Mouse (Mus musculus) cerebellum, postnatal 4 days (tissue): ENCODE results near the gene Slc36a3.
"Not testable (repeated sequence)": the region's sequence is repeated elsewhere in the genome, so short reads cannot be mapped to it uniquely, and the experiment has no call there.

Experiments used
- DNase-seq, 2 experiments: peaks; one replicate each; pipeline ENCODE4 v3.0.0; 2022; ENCODE audit warnings: low spot score in 2 of 2, mixed read lengths in 1 of 2

The Slc36a3 gene

DNA sequence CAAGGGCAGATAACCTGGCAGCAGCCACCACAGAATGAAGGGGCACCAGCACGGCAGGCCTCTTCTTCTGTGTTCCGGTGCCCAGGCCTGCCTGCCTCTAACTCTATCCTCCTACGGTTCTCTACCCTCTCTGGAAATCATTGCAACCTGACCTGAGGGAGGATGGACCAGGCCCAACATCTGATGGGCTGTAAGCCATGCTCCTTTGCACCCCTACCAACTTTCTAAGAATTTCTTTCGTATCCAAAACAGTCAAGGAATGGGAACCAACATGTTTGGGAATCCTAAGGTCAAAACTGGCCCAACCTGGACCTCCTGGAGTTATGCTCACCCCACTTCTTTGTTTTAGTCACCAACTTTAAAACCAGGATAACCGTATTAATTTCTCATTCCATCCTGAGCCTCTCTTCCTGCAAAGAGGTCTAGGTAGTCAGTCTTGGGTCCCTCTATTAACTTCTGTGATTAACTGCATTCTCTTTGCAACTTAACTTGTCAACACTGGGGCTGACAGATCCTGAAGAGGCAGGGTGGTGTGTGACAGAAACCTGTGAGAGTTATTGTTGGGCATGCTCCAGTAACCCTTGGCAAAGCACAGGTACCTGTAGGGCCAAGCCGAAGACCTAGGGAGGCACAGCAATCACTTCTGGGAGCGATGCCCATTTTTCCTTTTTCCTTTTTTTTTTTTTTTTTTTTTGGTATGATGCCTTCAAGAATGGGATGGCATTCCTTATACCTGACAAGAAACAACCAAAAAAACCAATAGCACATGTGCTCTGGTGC, 41.8 kb downstream of the Slc36a3 start:
- no peak for DNase-seq

- no peak for DNase-seq
Measured at GRCm38 (mm10) chr11:55106636-55107035, 44.9 kb downstream of the Slc36a3 start.

DNA sequence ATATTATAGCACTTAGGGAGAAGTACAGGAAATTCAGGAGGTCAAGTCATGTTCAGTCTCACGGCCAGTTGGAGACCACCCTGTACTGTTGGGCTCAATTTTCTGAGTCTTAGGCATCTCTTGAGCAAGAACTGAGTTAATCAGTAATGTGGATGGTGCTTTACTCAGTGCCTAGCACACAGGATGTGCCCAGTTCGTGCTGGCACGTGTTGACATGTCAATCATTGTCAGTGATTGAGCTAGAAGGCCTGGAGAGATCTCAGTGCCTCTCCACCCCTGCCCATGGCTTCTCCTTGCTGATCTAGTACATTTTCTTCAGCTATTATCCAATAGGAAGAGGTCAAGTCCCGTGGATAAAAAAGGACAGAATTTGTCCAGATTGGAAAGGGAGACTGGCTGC, 46.1 kb downstream of the Slc36a3 start:
- no peak for DNase-seq

DNA sequence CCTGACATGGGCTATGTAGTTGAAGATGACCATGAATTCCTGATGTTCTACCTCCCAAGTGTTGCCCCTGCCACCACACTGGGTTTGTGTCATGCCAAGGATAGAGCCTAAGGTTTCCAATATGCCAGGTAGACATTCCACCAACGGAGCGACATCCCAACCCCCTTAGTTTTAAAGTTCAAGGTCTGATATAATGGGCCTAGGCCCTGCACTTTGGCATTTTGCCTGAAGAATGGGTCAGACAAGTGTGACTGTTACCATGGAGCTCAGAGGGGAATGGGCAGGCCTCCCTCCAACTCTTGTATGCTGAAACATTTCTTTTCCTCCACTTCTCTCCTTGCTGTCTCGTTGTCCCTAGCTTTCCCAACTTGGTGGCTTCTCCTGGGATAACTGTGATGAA, 48.3 kb downstream of the Slc36a3 start:
- DNase-seq: no peak

DNA sequence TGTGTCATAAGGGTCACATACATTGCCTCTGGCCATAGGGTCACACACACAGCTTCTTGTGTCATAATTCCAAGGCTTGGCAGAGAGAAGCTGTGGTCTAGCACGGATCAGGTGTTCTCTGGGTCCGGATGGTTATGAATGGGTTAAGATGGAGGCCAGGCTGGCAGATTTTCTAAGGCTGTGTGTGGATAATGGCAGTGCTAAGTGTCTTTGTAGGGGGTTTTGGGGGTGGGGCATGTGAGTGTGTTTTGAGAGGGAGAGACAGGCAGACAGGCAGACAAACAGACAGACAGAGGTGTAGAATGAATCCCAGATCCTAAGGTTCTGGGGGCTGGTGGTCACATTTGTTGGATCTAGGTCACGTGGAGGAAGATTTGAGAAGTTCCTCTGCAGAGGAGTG, 49.5 kb downstream of the Slc36a3 start:
- no peak for DNase-seq

DNA sequence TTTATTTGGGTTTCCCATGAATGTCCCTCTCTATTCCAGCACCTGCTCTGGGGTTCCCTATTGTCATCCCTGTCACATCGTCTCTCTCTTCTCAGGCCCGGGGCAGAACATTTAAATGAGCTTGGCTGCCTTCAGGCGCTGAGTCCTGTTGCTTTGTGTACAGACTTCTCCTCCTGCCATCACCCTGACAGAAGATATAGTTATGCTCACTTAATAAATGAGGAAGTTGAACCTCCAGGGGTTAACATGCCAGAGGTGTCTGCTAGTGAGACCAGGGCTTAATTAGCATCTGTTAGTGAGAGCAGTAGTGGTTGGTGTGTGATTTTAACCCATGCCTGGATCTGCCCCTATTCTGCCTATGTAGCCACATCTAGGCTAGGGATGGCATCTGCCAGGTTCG, 51.6 kb downstream of the Slc36a3 start:
- no peak for DNase-seq

- DNase-seq: no peak
Measured at GRCm38 (mm10) chr11:55099019-55099771, 52.3 kb downstream of the Slc36a3 start.

- DNase-seq: no peak
Measured at GRCm38 (mm10) chr11:55098189-55098915, 53.2 kb downstream of the Slc36a3 start.

DNA sequence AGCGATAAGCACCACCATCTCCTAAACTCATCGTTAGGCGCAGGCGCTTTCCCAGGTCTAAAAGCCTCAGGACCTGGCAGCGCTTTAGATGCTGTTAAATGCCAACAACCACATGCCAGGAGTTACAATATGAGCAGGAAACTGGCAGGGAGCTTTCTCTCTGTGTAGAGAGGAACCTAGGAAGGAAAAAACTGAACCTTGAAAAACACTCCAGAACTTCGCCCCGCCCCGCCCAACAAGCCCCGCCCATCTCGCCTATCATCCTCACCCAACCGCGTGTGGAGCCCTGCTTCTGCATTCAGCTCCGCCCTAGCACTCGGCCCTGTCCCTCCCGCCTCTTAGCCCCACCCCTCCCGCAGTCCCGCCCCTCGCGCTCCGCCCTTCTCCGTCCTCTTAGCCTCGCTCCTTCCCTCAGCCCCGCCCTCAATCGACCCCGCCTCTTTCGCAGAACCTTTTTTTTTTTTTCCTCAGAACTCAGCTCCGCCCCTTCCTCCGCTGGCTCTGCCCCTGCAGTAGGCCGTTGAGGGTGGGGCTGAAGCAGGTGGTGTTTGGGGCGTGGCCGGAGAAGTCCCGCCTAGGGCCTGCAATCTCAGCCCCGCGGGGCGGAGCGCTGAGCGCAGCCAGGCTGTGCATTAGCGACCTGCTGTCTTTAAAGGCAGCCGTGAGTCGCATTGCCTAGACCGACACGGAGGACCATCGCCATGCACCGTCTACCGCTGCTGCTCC, 53.9 kb downstream of the Slc36a3 start, which contains the start of gene Gm2a:
Gene Gm2a (plus strand): TSS at position 653 of the 726 bp plus-strand sequence.
- peak; percentile 69 to 86 for DNase-seq

DNA sequence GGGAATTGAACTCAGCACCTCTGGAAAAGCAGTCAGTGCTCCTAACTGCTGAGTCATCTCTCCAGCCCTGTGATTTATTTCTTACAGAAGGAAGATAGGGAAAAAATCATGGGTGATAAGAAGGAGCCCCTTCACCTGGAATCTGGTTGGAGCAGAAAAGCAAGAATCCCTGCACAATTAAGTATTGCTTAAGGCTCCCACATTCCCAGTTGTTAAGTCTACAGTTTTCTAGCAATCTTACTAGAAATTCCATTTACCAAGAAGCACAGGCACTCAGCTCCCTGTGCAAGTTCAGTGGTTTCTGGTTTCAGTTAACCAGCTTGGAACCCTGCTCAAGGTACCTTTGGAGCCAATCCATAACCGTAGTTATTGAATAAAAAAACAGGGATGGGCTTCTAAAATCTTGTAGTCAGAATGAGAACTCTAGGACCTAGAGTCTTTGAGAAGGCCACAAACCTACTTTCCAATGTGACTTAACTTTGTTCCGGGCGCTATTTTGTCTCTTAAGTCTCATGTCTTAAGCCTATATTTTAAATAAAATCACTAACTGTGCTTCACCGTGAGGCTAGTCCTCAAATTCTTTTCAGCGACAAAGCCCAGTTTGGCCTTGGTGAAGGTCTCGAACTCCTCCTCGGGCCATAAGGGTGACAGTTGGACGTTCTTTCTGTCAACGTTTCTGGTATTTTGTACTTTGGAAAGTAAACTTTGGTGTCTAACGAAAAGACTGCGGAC, 54.6 kb downstream of the Slc36a3 start:
- no peak for DNase-seq

GRCm38 (mm10) chr11:55096296-55096695, 55.2 kb downstream of the Slc36a3 start:
- DNase-seq: not testable (repeated sequence)

- no peak for DNase-seq
Measured at GRCm38 (mm10) chr11:55093096-55093495, 58.4 kb downstream of the Slc36a3 start.

DNA sequence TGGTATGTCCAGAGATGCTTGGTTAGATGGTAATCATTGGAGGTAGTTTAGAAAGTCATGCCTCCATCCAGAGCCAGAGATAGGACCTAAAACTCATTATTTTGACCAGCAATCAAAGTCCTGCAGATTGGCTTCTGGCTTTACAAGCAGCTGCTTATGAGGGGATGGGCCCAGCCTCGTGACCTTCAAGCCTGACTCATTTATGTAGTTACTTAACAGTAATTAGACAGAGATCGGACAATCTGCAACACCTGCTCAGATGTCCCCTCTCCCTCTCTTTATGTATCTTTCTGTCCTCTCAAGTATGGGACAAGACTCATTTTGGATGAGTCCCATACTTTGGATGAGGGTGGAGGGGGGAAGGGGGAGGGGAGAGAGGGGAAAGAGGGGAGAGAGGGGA, 61.6 kb downstream of the Slc36a3 start:
- no peak for DNase-seq

GRCm38 (mm10) chr11:55087006-55087405, 64.5 kb downstream of the Slc36a3 start:
- peak; percentile 57 to 73 for DNase-seq

DNA sequence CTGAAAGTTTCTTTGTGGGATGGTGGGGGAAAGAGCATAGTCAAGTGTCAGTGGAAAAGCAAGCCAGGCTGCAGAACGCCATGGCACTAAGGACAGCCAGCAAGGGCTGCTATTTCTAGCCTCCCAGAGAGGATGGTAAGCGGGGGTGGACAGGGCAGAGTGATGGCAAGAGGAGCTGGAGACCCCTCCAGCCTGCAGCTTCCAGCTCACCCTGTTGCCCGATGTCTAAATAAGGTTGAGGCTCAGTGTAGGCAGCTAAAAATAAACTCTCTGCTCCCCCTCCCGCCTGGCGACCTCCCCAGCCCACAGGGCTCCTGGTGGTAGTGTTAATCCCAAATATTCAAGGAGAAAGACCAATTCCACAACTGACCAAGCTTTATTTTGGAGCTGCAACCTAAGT, 66.1 kb downstream of the Slc36a3 start:
- no peak for DNase-seq

DNA sequence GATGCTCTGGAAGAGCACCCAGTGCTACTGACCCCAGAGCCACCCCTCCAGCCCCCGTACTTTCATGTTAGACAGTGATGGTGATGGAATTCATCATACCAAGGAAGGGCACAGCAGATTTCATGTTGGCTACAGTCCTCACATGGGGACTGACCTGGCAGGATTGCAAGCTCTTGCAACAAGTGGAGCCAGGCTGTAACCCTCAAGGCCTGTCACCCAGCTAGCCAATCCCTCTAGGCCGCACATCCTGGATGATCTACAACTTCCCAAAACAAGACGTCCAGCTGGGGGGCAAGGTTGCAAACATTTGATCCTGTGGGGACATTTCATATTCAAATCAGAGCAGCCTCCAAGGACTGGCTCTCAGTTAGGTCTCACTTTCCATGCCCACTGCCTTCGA, 66.9 kb downstream of the Slc36a3 start:
- DNase-seq: no peak

DNA sequence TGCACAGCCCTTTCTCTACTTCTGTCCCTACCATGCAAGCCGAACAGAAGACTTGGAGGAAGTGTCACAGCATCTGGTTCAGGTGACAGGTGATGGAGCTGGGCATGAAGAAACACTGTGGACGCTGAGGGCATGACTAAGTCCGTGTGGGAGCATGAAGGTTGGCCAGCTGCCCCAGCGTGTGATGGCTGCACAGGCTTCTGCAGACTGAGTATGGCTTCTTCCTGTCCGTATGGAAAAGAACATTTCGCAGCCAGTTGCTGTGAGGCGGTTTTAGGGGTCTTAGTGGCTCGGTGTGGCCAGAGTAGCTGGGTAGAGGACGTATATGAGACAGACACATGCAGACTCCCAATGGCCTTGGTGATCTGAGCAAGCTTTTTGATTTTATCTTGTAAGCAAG, 70.3 kb downstream of the Slc36a3 start:
- DNase-seq: no peak

- DNase-seq: no peak
Measured at GRCm38 (mm10) chr11:55079180-55079579, 72.3 kb downstream of the Slc36a3 start.

DNA sequence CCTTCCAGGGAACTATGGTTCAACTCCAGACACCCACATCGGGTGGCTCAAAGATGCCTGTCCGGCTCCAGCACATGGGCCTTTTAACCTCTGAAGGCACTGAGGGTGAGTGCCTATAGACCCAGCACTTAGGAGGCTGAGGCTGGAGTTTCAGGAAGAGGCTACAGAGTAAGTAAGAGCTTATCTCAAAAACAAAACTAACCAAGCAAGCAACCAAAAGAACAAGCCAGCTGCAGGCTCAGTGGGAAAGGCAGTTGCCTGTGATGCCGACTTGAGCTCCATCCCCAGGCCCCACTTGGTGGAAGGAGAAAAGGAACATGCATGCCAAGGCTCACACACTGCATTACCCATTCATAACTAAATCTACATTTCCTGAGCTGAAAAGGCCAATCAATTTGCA, 73.0 kb downstream of the Slc36a3 start:
- no peak for DNase-seq

DNA sequence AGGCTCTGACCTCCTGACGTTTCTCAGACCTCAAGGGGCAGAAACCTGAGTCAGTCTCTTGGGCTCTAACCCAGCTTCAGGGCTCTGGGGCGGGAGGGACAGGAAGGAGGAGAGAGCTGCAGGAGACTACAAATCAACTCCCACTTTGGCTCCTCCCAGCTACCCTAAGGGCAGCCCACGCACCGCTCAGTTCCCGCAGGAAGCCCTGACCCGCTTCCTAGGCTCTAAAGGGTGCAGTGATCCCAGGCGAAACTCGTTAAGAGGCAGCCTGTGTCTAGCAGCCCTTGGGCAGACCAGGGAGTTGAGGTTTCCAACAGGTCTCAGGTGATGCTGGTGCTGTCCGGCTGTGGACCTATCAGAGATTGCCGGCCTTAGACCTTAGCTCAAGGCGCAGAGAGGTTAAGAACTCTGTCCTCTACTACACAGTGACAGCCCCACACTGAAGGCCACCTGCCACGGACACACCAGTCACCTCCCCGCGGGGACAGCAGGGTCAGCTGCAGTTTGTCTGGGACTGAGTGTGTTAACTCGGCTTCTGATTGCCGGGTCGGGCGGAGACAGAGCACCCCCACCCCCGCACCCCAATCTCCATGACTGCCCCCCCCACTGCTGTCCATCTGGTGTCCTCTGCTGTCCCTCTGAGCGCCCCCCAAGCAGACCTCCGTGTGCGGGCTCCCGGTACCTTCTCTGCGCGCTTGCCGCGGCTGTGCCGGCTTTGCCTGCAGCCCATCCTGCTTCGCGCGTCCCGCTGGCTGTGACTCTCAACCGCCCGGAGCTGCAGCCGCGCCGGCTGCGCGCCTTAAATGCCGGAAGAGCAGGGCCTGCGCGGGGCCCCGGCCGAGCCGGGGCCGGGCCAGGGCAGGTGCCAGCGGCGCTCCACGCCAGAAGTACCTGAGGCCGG, 73.9 kb downstream of the Slc36a3 start, which contains the start of gene Ccdc69:
Gene Ccdc69 (minus strand): TSS at position 801 of the 901 bp plus-strand sequence.
- DNase-seq: peak in 1 of 2 experiments; percentile 22
